Mouse (Mus musculus): ENCODE results near the gene Hps6.

Gene Hps6

DNA sequence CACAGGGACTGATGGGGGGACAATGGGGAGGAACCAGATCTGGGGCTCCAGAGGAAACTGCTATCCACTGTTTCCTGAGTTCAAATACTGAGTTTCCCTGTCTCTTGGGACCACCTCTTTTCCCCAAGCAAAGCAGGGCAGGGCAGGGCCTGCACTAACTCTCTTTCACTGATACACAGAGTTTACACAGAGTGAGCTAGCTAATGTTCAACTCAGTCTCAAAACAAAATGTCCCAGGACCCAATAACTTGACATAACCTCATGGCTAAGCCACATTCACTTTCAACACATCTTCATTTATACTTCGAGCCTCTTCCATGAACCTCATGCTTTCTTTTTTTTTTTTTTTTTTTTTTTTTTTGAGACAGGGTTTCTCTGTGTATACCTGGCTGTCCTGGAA is 26.3 kb downstream of the Hps6 start:
- no peak for DNase-seq (ENCODE audit: low spot score in 2 of 2)

DNA sequence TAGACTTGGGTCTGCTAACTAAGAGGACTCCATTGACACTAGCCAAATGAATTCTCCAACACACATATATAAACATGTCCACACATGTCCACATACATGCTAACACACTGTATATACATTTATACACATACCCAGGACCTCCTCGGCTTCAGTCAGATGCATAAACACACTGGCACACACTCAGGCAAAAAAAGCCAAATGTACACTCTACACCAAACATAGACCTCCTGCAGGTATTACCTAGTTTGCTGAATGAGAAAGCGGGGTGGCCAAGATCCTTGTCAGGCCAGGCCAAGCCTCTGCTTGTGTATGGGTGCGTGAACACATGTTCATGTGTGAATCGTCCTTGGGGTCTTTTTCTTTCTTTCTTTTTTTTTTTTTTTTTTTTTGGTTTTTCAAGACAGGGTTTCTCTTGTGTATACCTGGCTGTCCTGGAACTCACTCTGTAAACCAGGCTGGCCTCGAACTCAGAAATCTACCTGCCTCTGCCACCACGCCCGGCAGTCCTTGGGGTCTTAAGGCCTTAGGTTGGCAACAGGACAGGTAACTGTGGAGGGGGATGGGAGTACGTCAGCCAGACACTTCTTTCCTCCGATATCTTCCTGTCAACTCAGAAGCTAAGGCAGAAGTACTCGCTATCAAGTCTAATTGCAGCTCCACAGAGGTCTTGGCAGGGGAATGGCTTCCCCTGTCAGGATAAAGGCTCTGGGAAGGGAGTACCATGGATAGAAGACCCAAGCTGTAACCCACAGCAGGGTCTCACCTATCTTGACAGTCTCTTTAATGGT is 27.1 kb downstream of the Hps6 start:
- DNase-seq (ENCODE audit: low spot score in 2 of 2) = no peak

DNA sequence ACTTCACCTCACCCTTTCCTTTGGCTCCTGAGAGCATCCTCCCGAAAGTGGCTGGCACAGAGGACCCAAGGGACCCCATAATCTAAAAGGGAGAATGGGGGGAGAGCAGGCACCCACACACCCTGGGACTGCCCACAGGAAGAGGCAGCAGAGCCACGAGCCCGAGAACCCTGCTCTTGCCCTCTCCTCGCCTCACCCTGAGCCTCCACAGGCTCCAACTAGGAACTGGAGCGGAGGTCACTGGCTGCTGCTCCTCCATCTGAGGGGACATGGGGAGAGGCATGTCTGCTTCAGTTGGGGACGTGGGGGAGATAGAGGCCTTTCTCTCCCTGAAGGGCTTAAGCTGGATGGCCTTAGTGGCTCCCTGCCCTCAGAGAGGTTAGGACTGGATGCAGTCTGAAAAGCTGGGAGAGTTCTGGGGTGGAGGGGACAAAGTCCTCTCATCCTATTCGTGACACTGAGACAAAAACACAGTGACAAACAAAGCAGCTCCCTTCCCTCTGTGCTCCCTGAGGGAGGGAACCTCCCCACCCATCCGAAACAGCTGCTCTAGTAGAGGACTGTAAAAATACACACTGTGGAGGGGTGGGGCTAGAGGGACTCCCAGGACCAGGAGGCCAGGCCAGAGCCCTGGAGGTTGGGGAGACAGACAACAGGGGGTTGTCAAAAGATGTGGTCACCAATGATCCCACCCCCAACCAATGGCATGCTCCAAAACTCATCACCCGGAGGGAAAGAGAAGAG is 28.6 kb downstream of the Hps6 start:
- DNase-seq (ENCODE audit: low spot score in 2 of 2) = no peak

DNA sequence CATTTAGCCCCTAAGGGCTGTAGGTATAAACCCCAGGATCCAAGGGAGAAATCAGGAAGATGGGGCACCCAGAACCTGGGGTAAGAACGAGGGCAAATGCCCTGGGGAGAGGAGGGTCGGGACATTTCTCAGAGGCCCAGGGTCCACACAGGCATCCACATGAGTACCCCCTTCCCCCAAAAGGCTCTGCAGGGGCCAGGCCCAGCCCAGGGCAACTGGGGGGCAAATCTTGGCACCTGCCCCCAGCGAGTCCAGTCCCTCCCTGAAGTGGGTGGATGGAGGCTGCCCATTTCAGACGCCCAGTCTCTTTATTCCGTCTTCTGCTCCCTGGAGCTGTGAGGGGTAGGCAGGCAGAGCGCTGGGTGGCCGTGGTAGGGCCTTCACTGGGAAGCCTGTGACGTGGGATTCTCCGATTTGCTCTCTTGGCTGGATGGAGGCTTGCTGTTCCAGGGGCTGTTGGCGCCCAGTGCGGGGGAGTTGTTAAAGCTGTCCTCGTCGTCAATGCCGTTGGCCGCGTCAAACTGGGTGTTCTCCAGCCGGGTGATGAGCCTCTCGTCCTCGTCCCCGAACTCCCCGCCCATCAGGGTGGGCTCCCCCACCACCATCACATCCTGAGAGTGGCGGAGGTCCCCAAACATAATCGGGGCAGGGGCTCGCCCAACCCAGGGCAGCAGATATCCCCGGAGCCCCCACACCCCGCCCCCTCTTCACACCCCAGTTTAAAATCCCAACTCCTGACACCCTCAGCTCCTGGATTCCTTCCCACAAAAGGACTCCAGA is 29.6 kb downstream of the Hps6 start:
- no peak for DNase-seq (ENCODE audit: low spot score in 2 of 2)

GRCm38 (mm10) chr19:46033911-46034310 is 30.6 kb downstream of the Hps6 start:
- no peak for DNase-seq (ENCODE audit: low spot score in 2 of 2)

GRCm38 (mm10) chr19:46035971-46036370 is 32.7 kb downstream of the Hps6 start:
- DNase-seq (ENCODE audit: low spot score in 2 of 2) = no peak

DNA sequence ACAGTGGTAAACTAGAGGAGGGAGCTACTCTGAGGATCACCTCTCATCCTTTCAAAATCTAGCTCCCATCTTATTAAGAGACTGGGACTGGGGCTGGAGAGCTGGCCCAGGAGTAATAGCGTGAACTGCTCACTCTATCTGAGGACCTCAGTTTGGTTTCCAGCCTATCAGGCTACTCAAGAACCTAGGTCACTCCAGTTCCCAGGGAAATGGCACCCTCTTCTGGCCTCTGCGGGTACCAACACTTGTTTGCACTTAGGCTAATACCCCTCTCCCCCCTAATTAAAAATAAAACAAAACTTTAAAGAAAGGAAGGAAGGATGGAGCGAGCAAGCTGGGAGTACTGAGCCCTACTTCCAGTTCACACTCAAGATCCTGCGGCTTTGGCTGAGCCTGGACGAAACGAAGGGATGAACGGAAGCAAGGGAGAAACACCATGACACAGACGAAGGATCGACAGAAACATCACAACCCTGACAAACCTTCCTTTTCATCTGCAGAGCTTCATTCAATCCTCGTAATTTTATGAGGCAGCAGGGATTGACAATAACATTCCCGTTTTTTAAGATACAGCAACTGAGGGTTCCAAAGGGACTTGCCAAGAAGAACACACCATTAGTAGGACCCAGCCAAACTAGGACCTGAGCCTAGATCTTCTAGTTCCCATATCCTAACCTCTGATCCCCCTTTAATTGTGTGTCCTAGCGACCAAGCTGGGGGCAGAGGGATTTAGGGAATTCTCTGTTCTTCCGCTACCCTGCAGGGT is 33.4 kb downstream of the Hps6 start:
- DNase-seq (ENCODE audit: low spot score in 2 of 2) = no peak

- no peak for DNase-seq (ENCODE audit: low spot score in 2 of 2)
These were observed 34.1 kb downstream of the Hps6 start for GRCm38 (mm10) chr19:46037243-46037924.

- DNase-seq (ENCODE audit: low spot score in 2 of 2) = no peak
These were observed 34.9 kb downstream of the Hps6 start for GRCm38 (mm10) chr19:46037925-46038850.

DNA sequence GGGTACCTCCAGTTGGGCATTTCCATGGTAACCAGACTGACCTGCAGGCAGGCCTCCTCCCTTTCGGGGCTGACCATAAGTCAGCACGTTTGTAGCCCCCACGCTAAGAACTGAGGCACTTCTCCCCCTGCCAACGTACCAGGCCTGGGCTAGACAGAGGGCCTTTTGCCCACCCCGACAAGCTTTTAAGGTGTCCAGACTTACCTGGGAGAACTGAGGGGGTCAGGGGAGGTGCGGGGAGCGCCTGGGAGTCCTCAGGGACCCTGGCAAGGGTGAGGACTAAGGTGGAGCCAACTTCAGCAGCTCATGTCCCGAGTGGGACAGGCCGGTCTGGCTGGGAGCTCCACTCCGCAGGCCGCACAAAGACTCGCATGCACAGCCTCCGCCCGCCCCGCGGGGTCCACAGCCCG is 35.5 kb downstream of the Hps6 start:
- DNase-seq (ENCODE audit: low spot score in 2 of 2) = no peak

GRCm38 (mm10) chr19:46039478-46039877 is 36.2 kb downstream of the Hps6 start:
- DNase-seq (ENCODE audit: low spot score in 2 of 2) = peak; percentile 64 to 72

GRCm38 (mm10) chr19:46040149-46040902 is 37.0 kb downstream of the Hps6 start:
- no peak for DNase-seq (ENCODE audit: low spot score in 2 of 2)

- DNase-seq (ENCODE audit: low spot score in 2 of 2) = no peak
These were observed 38.1 kb downstream of the Hps6 start for GRCm38 (mm10) chr19:46041299-46041932.

DNA sequence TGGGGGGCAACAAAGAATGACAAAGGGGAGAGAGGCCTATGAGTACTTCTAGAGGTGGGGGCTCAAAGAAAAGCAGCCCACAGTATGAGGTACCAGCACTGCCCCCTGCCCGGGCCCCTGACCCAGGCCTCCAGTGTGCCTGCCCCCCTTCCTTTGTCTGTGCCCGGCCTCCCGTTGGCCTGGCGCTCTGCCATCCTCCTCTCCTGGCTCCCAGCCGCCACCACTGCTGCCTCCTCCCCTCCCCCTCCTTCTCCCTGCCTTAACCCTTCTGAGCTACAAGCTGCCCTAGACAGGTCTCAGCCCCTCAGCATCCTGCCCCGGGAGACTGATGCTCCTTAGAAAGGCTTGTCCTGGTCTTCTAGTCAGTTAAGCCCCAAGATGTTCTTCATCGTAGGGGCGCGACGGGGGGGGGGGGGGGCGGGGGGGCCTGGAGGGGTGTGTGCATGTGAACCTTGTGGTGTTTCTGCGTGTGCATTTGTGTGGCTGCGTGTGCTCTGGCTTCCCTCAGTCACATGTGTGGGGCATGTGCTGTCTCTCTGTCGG is 38.7 kb downstream of the Hps6 start:
- peak; percentile 70 to 71 for DNase-seq (ENCODE audit: low spot score in 2 of 2)

GRCm38 (mm10) chr19:46042476-46043011 is 39.2 kb downstream of the Hps6 start:
- no peak for DNase-seq (ENCODE audit: low spot score in 2 of 2)

DNA sequence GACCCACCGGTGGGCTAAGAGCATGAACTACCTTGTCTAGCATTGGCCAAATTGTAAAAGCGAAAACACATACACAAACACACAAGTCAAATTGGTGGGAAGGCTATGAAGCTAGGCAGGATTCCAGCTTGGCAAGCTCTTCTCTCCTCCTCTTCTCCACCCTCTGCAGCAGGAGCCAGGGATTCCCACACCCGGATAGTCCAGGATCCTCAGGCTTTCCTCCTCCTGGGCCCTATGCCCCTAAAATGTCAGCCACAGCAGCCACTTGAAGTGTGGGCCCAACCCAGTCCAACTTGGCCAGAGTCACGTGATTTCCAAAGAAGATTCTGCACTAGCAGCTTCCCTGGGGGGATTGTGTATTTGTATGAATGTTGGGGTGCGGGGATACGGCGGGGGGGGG is 40.1 kb downstream of the Hps6 start:
- DNase-seq (ENCODE audit: low spot score in 2 of 2) = no peak

DNA sequence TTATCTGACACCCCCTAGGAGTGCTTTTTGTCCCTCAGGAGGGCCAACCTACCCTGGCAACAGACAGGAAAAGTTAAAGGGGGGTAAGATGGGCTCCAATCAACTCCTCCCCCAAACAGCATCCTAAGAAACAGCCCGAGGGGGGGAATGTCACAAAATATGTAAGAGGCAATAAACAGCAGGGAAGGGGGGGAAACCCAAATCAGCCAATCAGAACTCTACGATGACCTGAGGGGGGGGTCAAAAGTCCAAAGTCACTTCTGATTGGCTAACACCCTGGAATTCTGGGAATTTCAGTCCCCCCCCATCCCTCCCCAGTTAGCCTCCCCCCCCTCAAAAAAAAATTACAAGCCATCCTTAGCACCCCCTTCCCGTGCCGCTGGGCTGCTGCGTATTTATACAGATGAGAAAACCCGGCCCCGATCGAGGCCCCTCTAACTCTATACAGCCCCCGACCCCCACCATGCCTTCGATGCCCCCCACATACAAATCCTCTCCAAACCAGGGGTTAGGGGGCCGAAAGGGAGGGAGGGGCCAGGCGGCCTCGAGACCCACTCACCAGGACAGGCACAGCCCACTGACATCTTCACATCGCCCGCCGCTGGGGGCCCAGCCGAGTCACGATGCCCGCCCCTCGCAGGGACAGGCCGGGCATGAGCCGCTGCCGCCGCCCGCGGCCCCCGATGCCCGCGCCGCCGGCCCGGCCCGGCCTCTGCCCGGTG is 41.1 kb downstream of the Hps6 start, which contains the start of gene Pprc1:
Pprc1 (plus strand) TSS at position 616 of the 722 bp plus-strand sequence.
- no peak for DNase-seq (ENCODE audit: low spot score in 2 of 2)

Data from frontal cortex, postnatal 14 days (tissue).